Mouse (Mus musculus) left cerebral cortex, adult 9 months (tissue): ENCODE measurements at regions not wholly inside any gene's neighbourhood (a gene's known extent, or its start where the extent isn't known, plus 50 kb on each side); places are given as distances from the start of the nearest gene placed in this dataset.
A peak's percentile ranks its signal among the peaks of the same experiment; 100 is the strongest.
"Not testable (repeated sequence)": the region's sequence is repeated elsewhere in the genome, so short reads cannot be mapped to it uniquely, and the experiment has no call there.

Experiments
- DNase-seq, 2 experiments: peaks; one replicate each; pipeline ENCODE4 v3.0.0; 2022; ENCODE audit warnings: low spot score in 2 of 2

DNA sequence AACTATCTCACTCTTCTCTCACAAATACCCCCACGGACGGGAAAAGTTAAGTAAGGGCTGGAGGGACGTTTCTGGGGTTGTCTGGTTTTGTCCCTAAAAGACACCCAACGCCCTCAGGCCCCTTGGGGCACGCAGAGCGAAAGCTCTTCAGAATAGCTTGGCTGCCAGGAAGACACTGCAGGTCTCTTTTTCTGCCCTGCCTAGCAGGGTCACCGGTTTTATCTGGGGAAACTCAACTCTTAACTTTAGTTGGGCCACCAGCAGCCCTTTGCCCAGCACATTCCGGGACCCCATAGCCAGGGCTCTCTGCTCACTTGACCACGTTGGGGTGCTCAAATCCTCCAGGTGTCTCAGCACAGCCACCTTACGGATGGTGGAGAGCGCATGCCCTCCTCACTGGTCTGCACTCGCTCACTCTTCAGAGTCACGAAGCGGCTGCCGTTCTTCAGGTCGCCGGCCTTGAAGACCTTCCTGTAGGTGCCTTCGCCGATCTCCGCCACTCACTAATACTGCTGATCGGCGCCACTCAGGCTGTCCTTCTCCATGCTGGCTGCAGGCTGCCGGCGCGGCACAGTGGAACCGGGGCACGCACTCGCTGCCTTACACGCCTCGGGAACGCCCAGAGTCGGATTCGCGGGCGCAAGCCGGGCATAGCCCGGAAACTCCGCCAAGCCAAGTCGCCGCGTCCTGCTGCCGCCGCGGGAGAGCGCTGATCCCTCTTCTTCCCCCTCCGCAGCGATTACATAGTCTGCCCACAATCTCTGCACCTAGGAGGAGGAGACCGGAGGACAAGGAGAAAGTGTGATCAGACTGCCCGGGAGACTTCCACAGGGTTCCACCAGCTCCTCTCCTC is 83.0 kb downstream of the Ulbp1 start:
- DNase-seq = no peak

DNA sequence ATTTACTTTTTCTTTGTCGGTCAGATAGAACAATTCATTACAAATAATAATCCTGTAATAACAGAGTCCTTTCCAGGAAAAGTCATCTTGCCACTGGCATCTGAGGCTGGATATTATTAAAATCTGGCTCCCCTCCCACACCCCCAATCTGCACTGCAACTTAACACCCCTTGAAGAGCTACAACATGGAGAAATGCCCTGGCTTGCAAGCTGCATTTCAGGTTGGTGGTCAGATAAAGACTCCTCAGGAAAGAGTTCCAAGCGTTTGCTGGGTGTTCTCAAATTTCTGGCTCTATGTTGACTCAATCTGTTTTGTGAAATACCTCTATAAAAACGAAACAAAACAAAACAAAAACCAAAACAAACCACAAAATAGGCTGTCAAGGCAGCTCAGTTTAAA is 114.6 kb downstream of the Ulbp1 start:
- DNase-seq = not testable (repeated sequence)

DNA sequence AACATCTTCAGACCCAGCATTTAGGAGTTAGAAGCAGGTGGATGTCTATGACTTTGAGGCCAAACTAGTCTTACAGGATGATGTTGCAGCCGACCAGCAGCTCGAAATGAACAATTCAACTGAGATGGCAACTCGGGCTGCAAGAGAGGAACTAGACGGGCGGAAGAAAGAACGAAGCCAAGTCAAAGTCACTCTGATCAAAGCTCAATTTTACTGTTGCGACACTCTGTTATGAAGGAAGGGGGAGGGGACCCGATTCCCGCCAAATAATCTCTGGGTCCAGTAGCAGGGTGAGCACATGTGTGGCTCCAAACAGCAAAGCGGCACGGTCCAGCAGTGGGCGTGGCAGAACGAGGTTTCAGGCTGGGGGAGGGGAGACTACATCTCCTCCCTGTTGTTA is 129.1 kb downstream of the Ulbp1 start:
- DNase-seq = not testable (repeated sequence)

DNA sequence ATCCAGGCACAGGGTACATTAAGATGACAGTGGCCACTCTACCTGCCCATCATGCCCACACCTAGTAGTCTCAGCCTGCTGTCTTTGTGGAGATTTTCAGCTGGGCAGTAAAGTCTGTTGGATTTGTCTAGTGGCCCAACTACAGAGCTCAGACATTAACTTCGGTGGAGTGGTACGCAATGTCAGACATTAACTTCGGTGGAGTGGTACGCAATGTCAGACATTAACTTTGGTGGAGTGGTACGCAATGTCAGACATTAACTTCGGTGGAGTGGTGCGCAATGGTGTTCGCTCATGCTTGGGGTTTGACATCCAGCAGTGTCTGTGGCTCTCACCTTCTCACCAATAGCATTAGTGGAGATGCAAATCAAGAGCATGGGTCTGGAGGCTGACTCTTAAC is 129.7 kb downstream of the Ulbp1 start:
- DNase-seq = not testable (repeated sequence)

GRCm38 (mm10) chr10:7333077-7333747 is 121.2 kb upstream of the Cnksr3 start:
- peak; percentile 19 to 73 for DNase-seq

- no peak for DNase-seq
Observed at GRCm38 (mm10) chr10:7328262-7328661, 116.2 kb upstream of the Cnksr3 start.

GRCm38 (mm10) chr10:7327046-7327445 is 115.0 kb upstream of the Cnksr3 start:
- DNase-seq = not testable (repeated sequence)

DNA sequence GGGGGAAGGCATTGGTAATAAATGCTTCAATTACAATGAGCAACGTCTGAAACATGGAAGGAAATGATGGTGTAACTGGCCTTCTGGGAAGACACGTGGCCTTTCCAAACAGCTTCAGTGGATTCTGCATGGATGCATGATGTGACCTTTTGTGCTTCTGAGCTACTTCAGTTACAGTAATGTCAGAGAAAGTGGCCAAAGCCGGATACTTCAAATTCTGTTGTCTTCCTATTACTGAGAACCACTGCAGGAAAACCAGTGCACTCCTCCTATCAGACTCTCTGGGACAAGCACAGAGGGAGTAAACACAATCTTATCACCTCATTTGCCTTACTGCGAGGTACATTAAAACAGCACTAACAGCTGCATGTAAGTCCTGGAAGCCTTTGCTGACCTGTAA is 113.0 kb upstream of the Cnksr3 start:
- no peak for DNase-seq

- DNase-seq = no peak
Observed at GRCm38 (mm10) chr10:7323258-7323657, 111.2 kb upstream of the Cnksr3 start.

- no peak for DNase-seq
Observed at GRCm38 (mm10) chr10:7309927-7310326, 97.9 kb upstream of the Cnksr3 start.

DNA sequence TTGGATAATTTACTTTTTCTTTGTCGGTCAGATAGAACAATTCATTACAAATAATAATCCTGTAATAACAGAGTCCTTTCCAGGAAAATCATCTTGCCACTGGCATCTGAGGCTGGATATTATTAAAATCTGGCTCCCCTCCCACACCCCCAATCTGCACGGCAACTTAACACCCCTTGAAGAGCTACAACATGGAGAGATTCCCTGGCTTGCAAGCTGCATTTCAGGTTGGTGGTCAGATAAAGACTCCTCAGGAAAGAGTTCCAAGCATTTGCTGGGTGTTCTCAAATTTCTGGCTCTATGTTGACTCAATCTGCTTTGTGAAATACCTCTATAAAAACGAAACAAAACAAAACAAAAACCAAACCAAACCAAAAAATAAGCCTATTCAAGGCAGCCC is 93.8 kb upstream of the Cnksr3 start:
- DNase-seq = not testable (repeated sequence)

DNA sequence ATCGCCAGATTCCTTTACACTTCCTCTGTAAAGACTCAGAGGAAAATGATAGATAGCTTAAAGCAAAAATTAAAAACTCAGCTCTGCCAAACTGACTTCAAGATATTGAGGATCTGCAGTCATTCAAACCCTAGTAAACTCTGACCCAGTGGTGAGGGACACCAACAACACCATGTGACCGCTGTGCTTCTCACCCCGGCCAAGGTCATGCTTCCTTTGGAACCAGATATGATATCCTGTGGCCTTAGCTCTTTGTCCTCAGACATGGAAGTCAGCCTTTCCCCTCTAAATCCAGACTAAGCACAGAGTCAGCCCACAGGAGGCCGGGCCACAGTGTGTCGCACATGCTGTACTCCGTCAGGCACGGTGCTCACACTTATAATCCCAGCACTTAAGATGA is 86.3 kb upstream of the Cnksr3 start:
- no peak for DNase-seq

GRCm38 (mm10) chr10:7295921-7296320 is 83.9 kb upstream of the Cnksr3 start:
- DNase-seq = no peak

DNA sequence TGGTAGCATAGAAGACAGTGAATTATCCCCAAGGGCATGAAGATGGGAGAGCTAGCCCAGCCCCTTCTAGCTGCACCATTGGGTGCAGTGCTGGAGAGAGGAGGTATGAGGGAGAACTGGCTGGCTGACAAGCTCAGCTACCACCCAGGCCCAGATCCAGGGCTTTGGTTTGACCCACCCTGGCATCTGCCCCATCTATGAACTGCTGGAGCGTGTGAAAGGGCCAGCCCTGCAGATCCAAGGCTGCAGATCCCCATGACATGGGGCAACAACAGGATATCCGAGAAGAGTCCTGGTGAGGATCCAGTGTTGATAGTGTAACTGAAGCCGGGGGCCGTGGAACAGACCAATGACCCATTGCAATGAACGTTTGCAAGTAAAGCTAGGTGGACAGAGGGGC is 81.2 kb upstream of the Cnksr3 start:
- DNase-seq = no peak

DNA sequence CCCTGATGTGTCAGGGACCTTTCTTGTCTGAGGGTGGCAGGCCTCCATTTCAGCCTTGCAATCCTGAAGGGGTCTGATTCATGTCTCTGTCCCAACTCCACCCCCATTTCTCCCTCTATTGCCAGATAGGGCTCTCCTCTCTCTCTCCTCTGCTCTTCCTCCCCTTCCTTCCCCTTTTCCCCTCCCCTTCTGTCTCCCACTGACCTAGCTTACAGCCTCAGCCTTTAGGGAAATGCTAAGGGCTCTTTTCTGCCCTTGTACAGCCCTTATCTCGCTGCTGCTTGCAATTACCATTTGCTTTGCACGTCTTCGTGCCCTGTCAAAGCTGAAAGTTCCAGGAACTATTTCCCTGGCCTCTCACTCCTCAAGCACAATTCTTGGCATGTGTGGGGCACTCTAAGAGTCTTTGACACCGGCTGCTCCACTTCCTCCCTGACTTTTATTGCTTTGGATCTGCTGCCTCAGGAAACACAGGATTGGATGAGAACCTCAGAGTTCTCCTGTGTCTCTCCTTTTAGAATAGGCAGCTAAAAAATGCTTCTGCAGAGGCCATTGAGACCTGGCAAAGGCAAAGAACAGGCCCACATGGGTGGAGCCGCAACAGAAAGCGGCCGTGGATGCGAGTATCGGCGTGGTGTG is 77.9 kb upstream of the Cnksr3 start:
- DNase-seq = no peak

DNA sequence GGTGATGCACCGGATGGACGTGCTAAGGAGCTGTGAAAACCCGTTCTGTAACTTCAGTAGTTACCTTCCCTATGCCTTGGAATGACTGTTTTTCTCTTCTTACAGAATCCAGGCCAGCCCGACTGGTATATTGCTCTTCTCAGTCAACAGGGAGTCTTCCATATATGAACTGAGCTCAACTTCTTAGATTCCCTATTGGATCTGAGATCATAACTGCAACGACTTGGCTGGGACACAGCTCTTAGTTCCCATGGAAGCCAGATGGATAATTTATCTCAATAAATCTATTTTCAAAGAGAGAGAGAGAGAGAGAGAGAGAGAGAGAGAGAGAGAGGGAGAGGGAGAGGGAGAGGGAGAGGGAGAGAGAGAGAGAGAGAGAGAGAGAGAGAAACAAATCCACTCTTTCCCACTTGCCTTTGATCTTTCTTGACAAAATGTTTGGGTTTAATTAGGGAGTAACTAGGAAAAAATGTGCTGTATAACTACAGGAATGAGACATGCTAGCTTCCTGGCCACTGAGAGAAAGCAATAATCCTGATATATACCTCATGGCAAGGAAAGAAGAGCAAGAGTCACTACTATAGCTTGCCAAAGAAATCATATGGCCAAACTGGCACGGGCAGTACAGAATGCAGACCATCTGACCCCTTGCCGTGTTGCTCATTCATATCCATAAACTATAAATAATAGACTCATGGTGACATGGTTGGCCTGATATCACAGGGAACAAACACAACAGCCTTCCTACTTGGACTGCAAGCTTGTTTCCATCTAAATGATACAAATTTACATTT is 73.3 kb upstream of the Cnksr3 start:
- no peak for DNase-seq

GRCm38 (mm10) chr10:7280429-7280828 is 68.4 kb upstream of the Cnksr3 start:
- DNase-seq = no peak

DNA sequence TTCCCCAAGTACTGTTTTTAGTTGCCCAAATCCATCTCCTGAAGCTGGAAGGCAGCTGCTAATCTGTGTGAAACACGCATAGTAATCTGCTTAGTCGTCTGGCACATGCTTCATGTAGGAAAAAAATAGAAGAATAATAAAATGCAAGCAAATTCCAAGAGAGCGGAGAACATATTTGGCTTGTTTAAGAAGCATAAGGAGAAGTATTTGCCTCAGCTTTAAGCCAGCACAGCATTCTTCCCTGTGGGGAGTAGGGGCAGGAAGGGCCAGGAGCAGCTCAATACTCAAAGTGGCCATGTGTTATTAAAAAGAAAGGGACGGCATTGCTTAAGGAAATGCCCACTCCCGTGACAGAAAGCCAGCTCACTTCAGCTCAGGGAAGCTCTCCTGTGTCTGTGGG is 66.8 kb upstream of the Cnksr3 start:
- no peak for DNase-seq

DNA sequence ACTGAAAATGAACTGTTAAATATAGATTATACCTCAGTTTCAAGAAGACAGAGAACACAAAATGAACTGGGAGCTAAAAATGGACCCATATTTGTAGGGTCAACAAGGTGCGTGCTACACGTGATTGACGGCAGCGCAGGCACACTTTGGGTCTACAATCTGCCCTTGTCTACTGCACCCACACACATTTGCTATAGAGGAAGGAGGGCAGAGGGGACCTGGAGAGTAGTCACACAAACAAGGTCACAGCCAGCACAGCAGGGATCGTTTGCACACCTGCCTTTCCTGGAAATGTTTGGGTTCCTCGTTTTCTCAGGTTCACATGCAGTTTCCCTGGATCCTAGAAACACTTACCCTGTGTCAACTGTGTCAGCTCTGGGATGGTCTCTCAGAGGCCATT is 63.3 kb upstream of the Cnksr3 start:
- no peak for DNase-seq

GRCm38 (mm10) chr10:7274422-7274821 is 62.4 kb upstream of the Cnksr3 start:
- DNase-seq = no peak

- no peak for DNase-seq
Observed at GRCm38 (mm10) chr10:7271156-7271555, 59.1 kb upstream of the Cnksr3 start.
